Mouse (Mus musculus) bone marrow macrophage, adult 2 months (primary cell): ENCODE results near the gene Tacr2.

Experiments used
- CTCF ChIP-seq: IDR thresholded peaks from 2 replicates; pipeline ENCODE4 v1.5.1; 2012; ENCODE audit warnings: low read depth, mild to moderate bottlenecking, low read length, moderate library complexity
- POLR2A ChIP-seq: IDR thresholded peaks from 2 replicates; pipeline ENCODE4 v1.6.1; 2012; ENCODE audit warnings: mild to moderate bottlenecking, low read depth, low read length, borderline replicate concordance

DNA sequence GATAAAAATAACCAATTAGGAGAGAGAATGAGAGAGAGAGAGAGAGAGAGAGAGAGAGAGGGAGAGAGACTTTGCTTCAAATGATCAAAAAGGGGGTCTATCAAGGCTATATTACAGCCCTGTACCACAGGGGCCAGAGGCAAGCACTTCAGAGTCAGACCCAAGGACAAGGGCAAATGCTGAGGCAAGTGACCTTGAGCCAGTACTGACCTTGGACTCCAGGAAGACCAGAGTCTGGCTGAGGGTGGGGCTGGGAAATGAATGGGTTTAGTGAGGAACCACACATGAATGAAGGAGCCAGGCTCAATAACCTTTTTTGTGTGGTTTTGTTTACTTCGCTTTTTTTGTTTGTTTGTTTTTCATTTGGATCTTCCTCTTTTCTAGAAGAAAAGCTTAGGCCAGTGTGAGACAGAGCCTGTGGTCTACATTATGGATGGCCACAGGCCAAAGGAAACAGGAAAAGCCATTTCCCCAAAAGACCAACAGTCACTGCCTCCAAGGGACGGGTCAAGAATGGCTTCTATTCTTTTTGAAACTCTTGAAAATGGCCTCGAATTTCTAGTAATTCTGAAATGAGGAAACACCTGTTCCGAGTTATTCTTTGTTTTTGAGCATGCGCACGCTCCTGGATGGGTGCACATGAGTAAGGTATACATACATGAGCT, 35.4 kb downstream of the Tacr2 start:
- no peak for TF ChIP-seq POLR2A
- TF ChIP-seq CTCF = no peak
